Mouse (Mus musculus): Measurements from ENCODE around the gene Dusp1. TPM values are rescaled to one million over a fixed set of nuclear protein-coding genes. Genes with fewer than 3 reads are reported as not detected.

Gene Dusp1
- polyA plus RNA-seq, 1 experiment from 2014 or later: 28.3 TPM

DNA sequence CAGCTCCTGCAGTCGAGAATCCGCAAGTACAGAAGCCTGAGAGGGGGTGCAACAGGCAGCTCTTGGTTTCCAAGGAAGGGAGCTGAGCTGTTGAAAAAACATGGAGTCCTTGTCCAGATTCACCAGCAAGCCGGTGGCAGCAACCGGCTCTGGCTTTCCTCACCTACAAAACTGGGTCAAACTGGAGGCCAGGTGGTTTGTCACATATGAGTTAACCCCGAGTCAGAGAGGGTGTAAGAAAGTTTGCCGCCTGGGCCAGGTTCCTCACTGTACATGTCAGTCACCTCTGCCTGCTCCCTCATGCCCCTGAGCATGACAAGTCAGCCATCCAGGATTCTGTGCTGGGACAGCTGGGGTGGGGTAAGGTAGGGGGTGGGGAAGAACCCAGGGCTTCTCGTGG, 16.2 kb upstream of the Dusp1 start:
- Histone ChIP-seq H3K4me3 (ENCODE audit: low read length) (no peak overlapping the region), H3K9me3 (ENCODE audit: low read length) (no peaks in the 10 kb centered on the region), H3K36me3 (ENCODE audit: insufficient read depth, low read length) (0 out of 2 replicates have a peak, but pooled peaks cover 5% of the 10 kb centered on the region), H3K27me3 (ENCODE audit: insufficient read depth, low read length) (no peaks in the 10 kb centered on the region), H3K27ac (ENCODE audit: low read length) (no peak overlapping the region), H3K9ac (replicated peaks; ENCODE audit: low read length) (no peak overlapping the region), H3K4me2 (replicated peaks; ENCODE audit: low read depth, low read length) (no peak overlapping the region), H3K4me1 (ENCODE audit: insufficient read depth, low read length) (peaks cover 25% of the 10 kb centered on the region; the same call in 1 of the 2 replicates)
- no peak for ATAC-seq (ENCODE audit: low FRiP score, low TSS enrichment)
- WGBS: 78% methylated on average over 7 of the region's 7 CpGs

DNA sequence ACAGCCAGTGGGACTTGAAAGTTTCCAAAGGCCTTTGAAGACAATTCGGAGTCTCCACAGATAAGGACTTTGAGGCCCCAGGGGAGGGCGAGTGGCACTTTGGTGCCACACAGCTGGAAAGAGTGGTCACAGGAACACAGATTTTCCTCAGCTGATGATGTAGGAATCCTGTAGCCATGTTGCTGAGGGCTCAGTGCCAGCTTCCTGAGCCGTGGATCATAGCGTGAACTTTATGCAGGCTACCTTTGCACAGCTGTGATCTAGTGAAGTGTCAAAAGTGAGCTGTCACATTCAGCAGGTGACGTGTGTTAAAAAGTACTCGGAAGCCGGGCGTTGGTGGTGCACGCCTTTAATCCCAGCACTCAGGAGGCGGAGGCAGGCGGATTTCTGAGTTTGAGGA, 15.4 kb upstream of the Dusp1 start:
- Histone ChIP-seq H3K4me2 (replicated peaks; ENCODE audit: low read depth, low read length) (no peak overlapping the region), H3K4me3 (ENCODE audit: low read length) (no peak overlapping the region), H3K4me1 (ENCODE audit: insufficient read depth, low read length) (peaks cover 20% of the 10 kb centered on the region; the same call in 1 of the 2 replicates), H3K36me3 (ENCODE audit: insufficient read depth, low read length) (0 out of 2 replicates have a peak, but pooled peaks cover 5% of the 10 kb centered on the region), H3K9me3 (ENCODE audit: low read length) (no peaks in the 10 kb centered on the region), H3K9ac (replicated peaks; ENCODE audit: low read length) (no peak overlapping the region), H3K27ac (ENCODE audit: low read length) (no peak overlapping the region), H3K27me3 (ENCODE audit: insufficient read depth, low read length) (no peaks in the 10 kb centered on the region)
- ATAC-seq (ENCODE audit: low FRiP score, low TSS enrichment): no peak
- 80% methylated on average over 11 of the region's 11 CpGs for WGBS

DNA sequence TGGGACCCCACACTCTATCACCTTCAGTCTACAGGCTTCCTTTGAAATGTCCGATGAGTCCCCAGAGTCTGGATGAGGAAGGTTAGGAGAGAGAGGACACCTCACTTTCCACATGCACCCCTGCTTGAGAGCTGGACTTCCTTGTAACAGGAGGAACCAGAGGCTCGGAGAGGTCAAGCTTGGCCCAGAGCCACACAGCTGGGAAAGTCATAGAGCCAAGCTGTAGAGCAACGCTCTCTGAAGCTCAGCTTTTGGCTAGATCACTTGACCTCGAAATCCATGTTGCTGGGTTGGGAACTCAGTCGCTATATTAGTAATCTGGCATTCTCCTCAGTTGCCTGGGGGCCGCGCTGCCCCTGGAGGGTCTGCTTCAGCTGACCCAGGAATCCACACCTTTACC, 14.9 kb upstream of the Dusp1 start:
- Histone ChIP-seq H3K4me1 (ENCODE audit: insufficient read depth, low read length) (peaks cover 16% of the 10 kb centered on the region; the same call in 1 of the 2 replicates), H3K9me3 (ENCODE audit: low read length) (no peaks in the 10 kb centered on the region), H3K4me3 (ENCODE audit: low read length) (no peak overlapping the region), H3K27me3 (ENCODE audit: insufficient read depth, low read length) (no peaks in the 10 kb centered on the region), H3K4me2 (replicated peaks; ENCODE audit: low read depth, low read length) (no peak overlapping the region), H3K9ac (replicated peaks; ENCODE audit: low read length) (no peak overlapping the region), H3K27ac (ENCODE audit: low read length) (no peak overlapping the region), H3K36me3 (ENCODE audit: insufficient read depth, low read length) (0 out of 2 replicates have a peak, but pooled peaks cover 5% of the 10 kb centered on the region)
- WGBS: 76% methylated on average over 7 of the region's 7 CpGs
- no peak for ATAC-seq (ENCODE audit: low FRiP score, low TSS enrichment)

DNA sequence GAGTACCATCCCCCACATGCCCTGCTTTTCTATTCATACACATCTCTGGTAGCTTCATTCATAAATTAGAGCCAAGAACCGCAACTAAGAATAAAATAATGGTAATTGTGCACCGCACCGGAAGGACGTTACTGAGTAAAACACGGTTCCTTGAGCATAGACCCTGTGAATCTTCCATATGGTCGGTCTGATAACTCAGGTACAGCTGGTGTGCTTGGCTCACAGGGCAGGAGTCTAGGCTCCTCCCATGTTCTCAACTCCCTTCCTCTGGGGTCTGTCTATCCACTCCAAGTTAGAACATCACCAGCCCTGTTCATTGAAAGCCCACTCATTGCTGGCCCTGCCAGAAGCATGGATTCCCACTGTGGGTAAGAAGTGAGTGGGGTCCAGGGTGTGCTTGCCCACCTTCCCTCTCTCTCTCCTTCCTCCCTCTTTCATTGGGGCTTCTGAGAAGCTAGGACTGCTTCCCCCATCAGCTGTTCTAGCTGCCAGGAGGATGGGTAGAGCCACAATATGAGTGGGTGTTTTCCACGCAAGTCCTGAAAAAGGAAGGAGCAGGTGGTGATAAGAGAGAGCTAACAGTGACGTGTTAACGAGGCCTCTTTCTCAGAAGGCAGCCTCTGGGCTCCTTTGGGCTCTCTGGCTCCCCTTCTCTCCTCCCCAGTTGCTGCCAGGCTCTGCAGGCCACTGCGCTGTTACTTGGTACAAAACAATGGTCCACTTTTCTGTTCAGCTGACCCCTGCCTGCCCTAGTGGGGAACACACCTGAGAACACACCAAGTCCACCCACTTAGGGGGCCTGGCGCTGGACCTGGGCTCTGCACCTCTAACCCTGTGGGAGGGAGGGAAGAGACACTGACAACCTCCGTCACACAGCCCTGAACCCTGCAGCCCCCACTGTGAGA, 14.1 kb upstream of the Dusp1 start:
- Histone ChIP-seq H3K27me3 (ENCODE audit: insufficient read depth, low read length) (no peaks in the 10 kb centered on the region), H3K4me3 (ENCODE audit: low read length) (no peak overlapping the region), H3K36me3 (ENCODE audit: insufficient read depth, low read length) (0 out of 2 replicates have a peak, but pooled peaks cover 3% of the 10 kb centered on the region), H3K4me1 (ENCODE audit: insufficient read depth, low read length) (peaks cover 16% of the 10 kb centered on the region; the same call in 1 of the 2 replicates), H3K9ac (replicated peaks; ENCODE audit: low read length) (no peak overlapping the region), H3K9me3 (ENCODE audit: low read length) (no peaks in the 10 kb centered on the region), H3K4me2 (replicated peaks; ENCODE audit: low read depth, low read length) (no peak overlapping the region), H3K27ac (ENCODE audit: low read length) (no peak overlapping the region)
- 81% methylated on average over 12 of the region's 12 CpGs for WGBS
- ATAC-seq (ENCODE audit: low FRiP score, low TSS enrichment): no peak

DNA sequence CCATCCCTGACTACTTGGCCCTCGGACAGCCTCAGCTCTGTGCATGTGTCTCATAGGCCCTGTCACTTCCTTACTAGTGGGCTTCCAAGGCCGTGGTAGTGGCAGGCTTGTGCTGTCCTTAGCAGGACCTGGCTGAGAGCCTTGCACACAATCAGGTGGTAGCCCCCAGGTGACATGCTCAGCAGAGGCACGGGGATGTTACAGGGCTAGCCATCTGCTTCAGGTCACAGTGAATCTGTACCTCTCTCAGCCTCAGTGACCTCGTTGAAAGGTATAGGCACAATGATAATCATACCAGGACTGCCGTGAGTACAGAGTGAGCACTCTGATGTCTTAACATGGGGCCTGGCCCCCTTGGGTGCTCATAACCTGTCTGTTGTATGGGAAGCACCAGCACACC, 12.8 kb upstream of the Dusp1 start:
- Histone ChIP-seq H3K4me3 (ENCODE audit: low read length) (no peak overlapping the region), H3K4me2 (replicated peaks; ENCODE audit: low read depth, low read length) (no peak overlapping the region), H3K4me1 (ENCODE audit: insufficient read depth, low read length) (peaks cover 16% of the 10 kb centered on the region; the same call in 1 of the 2 replicates), H3K27me3 (ENCODE audit: insufficient read depth, low read length) (no peaks in the 10 kb centered on the region), H3K9ac (replicated peaks; ENCODE audit: low read length) (no peak overlapping the region), H3K9me3 (ENCODE audit: low read length) (no peaks in the 10 kb centered on the region), H3K36me3 (ENCODE audit: insufficient read depth, low read length) (peaks cover 2% of the 10 kb centered on the region; the same call in 1 of the 2 replicates), H3K27ac (ENCODE audit: low read length) (no peak overlapping the region)
- no peak for ATAC-seq (ENCODE audit: low FRiP score, low TSS enrichment)
- 87% methylated on average over 5 of the region's 5 CpGs for WGBS

DNA sequence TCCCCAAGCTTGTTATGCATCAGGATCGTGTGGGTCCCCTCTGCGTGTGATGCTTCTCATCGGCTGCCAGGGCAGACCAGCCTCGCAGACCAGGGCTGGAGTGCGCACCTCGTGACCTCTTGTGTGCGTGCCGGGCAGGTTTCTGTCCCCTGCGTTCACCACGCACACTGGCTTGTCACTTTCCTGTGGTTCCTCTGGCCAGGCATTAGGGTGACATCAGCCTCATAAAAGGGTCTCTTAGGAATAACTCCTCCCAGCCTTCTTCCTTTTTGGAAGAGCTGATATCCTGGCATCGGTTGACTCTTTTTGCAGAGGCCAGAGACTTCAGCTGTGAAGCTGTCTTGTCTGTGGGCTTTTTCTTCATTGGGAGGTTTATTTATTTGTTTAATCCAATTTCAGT, 12.2 kb upstream of the Dusp1 start:
- ATAC-seq (ENCODE audit: low FRiP score, low TSS enrichment): no peak
- Histone ChIP-seq H3K4me2 (replicated peaks; ENCODE audit: low read depth, low read length) (no peak overlapping the region), H3K4me3 (ENCODE audit: low read length) (no peak overlapping the region), H3K9me3 (ENCODE audit: low read length) (no peaks in the 10 kb centered on the region), H3K27me3 (ENCODE audit: insufficient read depth, low read length) (no peaks in the 10 kb centered on the region), H3K36me3 (ENCODE audit: insufficient read depth, low read length) (peaks cover 2% of the 10 kb centered on the region), H3K4me1 (ENCODE audit: insufficient read depth, low read length) (peaks cover 16% of the 10 kb centered on the region; the same call in 1 of the 2 replicates), H3K27ac (ENCODE audit: low read length) (no peak overlapping the region), H3K9ac (replicated peaks; ENCODE audit: low read length) (no peak overlapping the region)
- WGBS: 79% methylated on average over 11 of the region's 11 CpGs

DNA sequence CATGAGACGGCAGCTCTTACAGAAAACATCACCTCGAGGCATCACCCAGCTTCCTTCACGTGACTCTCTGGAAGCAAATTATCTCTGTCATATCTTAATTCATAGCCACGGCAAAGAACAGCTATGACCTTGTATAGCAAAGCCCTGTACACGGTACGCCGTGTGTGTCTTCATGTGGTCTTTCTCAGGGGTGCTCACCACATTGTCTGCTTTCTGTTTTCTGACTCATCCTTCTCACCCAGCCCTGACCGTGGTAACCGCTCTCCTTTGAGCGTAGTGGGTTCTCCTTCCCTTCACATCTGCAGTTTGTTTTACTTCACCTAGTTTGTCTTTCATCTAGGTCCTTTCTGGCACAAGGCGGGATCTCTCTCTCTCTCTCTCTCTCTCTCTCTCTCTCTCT, 10.3 kb upstream of the Dusp1 start:
- Histone ChIP-seq H3K27ac (ENCODE audit: low read length) (no peak overlapping the region), H3K9ac (replicated peaks; ENCODE audit: low read length) (no peak overlapping the region), H3K9me3 (ENCODE audit: low read length) (peaks cover 4% of the 10 kb centered on the region; the same call in 1 of the 2 replicates), H3K36me3 (ENCODE audit: insufficient read depth, low read length) (peaks cover 8% of the 10 kb centered on the region), H3K4me2 (replicated peaks; ENCODE audit: low read depth, low read length) (no peak overlapping the region), H3K4me1 (ENCODE audit: insufficient read depth, low read length) (peaks cover 20% of the 10 kb centered on the region; the same call in 1 of the 2 replicates), H3K27me3 (ENCODE audit: insufficient read depth, low read length) (no peaks in the 10 kb centered on the region), H3K4me3 (ENCODE audit: low read length) (no peak overlapping the region)
- no peak for ATAC-seq (ENCODE audit: low FRiP score, low TSS enrichment)
- WGBS: 87% methylated on average over 11 of the region's 11 CpGs

DNA sequence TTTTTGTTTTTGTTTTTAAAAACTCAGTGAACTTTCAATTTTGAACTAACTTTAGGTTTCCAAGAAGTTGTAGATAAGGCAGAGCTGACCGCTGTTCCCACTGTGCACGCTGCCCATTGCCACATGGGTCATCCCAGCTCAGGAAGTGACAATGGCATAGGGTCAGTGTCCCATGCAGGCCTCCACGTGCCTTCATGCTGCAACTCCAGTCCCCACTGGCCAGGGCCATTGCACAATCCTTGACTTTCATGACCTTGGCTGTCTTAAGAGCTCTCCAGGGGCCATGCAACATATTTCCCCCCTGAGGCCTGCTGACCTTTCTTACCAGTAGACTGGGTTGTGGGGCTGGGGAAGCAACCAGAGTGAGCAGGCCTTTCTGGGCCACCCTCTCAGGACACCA, 9.4 kb upstream of the Dusp1 start:
- H3K27ac ChIP-seq (ENCODE audit: low read length): no peak overlapping the region
- no peak overlapping the region for H3K4me3 ChIP-seq (ENCODE audit: low read length)
- peaks cover 8% of the 10 kb centered on the region for H3K36me3 ChIP-seq (ENCODE audit: insufficient read depth, low read length)
- no peak overlapping the region for H3K4me2 ChIP-seq (replicated peaks; ENCODE audit: low read depth, low read length)
- peaks cover 4% of the 10 kb centered on the region; the same call in 1 of the 2 replicates for H3K9me3 ChIP-seq (ENCODE audit: low read length)
- H3K27me3 ChIP-seq (ENCODE audit: insufficient read depth, low read length): no peaks in the 10 kb centered on the region
- ATAC-seq (ENCODE audit: low FRiP score, low TSS enrichment): no peak
- H3K9ac ChIP-seq (replicated peaks; ENCODE audit: low read length): no peak overlapping the region
- H3K4me1 ChIP-seq (ENCODE audit: insufficient read depth, low read length): peaks cover 13% of the 10 kb centered on the region; the same call in 1 of the 2 replicates
- WGBS: 69% methylated on average over 3 of the region's 3 CpGs

DNA sequence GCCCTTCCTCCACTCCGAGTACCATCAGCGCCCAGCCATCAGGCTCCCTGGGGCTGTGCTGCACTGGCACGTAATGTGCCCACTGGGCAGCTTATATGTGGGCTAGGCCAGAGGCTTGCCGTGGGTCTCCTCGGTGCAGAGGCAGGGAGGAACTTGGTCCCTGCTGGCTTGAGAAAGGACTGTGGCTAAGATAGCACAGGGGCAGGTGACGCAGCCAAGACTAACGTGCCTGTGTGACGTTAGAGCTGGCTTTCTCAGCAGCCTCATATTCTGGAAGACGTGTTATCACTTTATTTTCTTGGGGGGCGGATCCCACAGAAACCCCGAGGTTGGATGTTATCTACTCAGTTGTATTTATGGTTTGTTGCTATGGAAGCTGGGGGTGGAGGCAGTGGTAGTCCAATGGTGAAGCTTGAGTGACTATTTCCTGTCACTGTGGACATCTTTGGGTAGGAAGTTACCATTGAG, 8.8 kb upstream of the Dusp1 start:
- Histone ChIP-seq H3K27me3 (ENCODE audit: insufficient read depth, low read length) (no peaks in the 10 kb centered on the region), H3K4me2 (replicated peaks; ENCODE audit: low read depth, low read length) (no peak overlapping the region), H3K9me3 (ENCODE audit: low read length) (peaks cover 9% of the 10 kb centered on the region; the same call in 1 of the 2 replicates), H3K36me3 (ENCODE audit: insufficient read depth, low read length) (peaks cover 8% of the 10 kb centered on the region), H3K4me3 (ENCODE audit: low read length) (no peak overlapping the region), H3K4me1 (ENCODE audit: insufficient read depth, low read length) (0 out of 2 replicates have a peak, but pooled peaks cover 9% of the 10 kb centered on the region), H3K9ac (replicated peaks; ENCODE audit: low read length) (no peak overlapping the region), H3K27ac (ENCODE audit: low read length) (no peak overlapping the region)
- WGBS: 79% methylated on average over 11 of the region's 11 CpGs
- 0 out of 2 replicates have a peak, but pooled peaks have one; percentile 51 for ATAC-seq (ENCODE audit: low FRiP score, low TSS enrichment)
